ENCODE assay signal across 16 mouse cellular contexts in genomic region chr4:63260506-63260905, GRCm38 (mm10). TPM values are rescaled to one million over a fixed set of nuclear protein-coding genes. Genes with fewer than 3 reads are reported as not detected.
A peak's percentile ranks its signal among the peaks of the same experiment; 100 is the strongest.
DNase-seq lines count a peak whose midpoint lies in the region; ATAC-seq lines count a peak whose summit lies in the region.
"Had no signal": no experiment of that assay in that cellular context is flagged by ENCODE, and none has a peak within 500 bp of the region (broad histone marks: within the 10 kb centered on the region; RNA-seq: fewer than 3 reads in every experiment).

No protein-coding gene starts in this region.

- intact Hi-C loops in left cerebral cortex, postnatal 4 days (cut with DNase I) = no loop called here

- H3K27me3 ChIP-seq in heart, embryonic 12.5 days (replicated peaks) = no peaks in the 10 kb centered on the region
- H3K27me3 ChIP-seq in embryonic facial prominence, embryonic 13.5 days = no peaks in the 10 kb centered on the region
- H3K27me3 ChIP-seq in intestine, embryonic 16.5 days (replicated peaks; ENCODE audit: control insufficient read depth, insufficient read depth, low read length) = no peaks in the 10 kb centered on the region

- H3K9ac ChIP-seq in heart, embryonic 12.5 days = no peak overlapping the region
- no peak overlapping the region for H3K9ac ChIP-seq in embryonic facial prominence, embryonic 13.5 days
- H3K9ac ChIP-seq in intestine, embryonic 16.5 days (ENCODE audit: low read depth, low read length) = no peak overlapping the region
- H3K9ac ChIP-seq: liver, postnatal 0 days had no signal

- ATAC-seq in heart, embryonic 12.5 days (ENCODE audit: insufficient number of reproducible peaks, low FRiP score) = peak; percentile 81
- no peak for ATAC-seq in embryonic facial prominence, embryonic 13.5 days (ENCODE audit: insufficient number of reproducible peaks, insufficient read depth, low FRiP score, low TSS enrichment, low read depth)
- peak; percentile 79 for ATAC-seq in intestine, embryonic 16.5 days
- ATAC-seq: forebrain, embryonic 16.5 days; liver, postnatal 0 days had no signal

- 33% methylated on average over 10 of the region's 10 CpGs for whole genome bisulfite sequencing in heart, embryonic 12.5 days
- WGBS in embryonic facial prominence, embryonic 13.5 days = 84% methylated on average over 10 of the region's 10 CpGs
- WGBS in intestine, embryonic 16.5 days = 59% methylated on average over 10 of the region's 10 CpGs

- DNase-seq in heart, adult 9 months (ENCODE audit: low spot score in 2 of 2) = no peak
- DNase-seq in left cerebral cortex, postnatal 4 days = peak; percentile 27
- no peak for DNase-seq in left cerebral cortex, adult 9 months (ENCODE audit: low spot score in 2 of 2)
- DNase-seq in gastrocnemius, postnatal 25 days = no peak
- DNase-seq: cerebellum, adult 11 months; cerebellum, postnatal 36 days; gastrocnemius, postnatal 14 days; layer of hippocampus, adult 9-11 months; liver, postnatal 0 days; thymus, adult 18-20 months had no signal

- H3K36me3 ChIP-seq in heart, embryonic 12.5 days = no peaks in the 10 kb centered on the region
- H3K36me3 ChIP-seq in embryonic facial prominence, embryonic 13.5 days = peaks cover 83% of the 10 kb centered on the region
- no peaks in the 10 kb centered on the region for H3K36me3 ChIP-seq in intestine, embryonic 16.5 days (ENCODE audit: control insufficient read depth, insufficient read depth, low read length)
- H3K36me3 ChIP-seq: G1E had no signal

- H3K4me3 ChIP-seq in heart, embryonic 12.5 days = no peak overlapping the region
- no peak overlapping the region for H3K4me3 ChIP-seq in embryonic facial prominence, embryonic 13.5 days
- H3K4me3 ChIP-seq in intestine, embryonic 16.5 days (ENCODE audit: low read length) = no peak overlapping the region

- peak overlapping the region; percentile 33 for H3K27ac ChIP-seq in heart, embryonic 12.5 days (ENCODE audit: poor library complexity, severe bottlenecking)
- H3K27ac ChIP-seq in embryonic facial prominence, embryonic 13.5 days = peak overlapping the region; percentile 28; the same call in 1 of the 2 replicates
- H3K27ac ChIP-seq in intestine, embryonic 16.5 days (ENCODE audit: low read length) = no peak overlapping the region

- no peak overlapping the region for H3K4me2 ChIP-seq in heart, embryonic 12.5 days
- H3K4me2 ChIP-seq in embryonic facial prominence, embryonic 13.5 days = no peak overlapping the region
- no peak overlapping the region for H3K4me2 ChIP-seq in intestine, embryonic 16.5 days (ENCODE audit: low read depth, low read length)
- H3K4me2 ChIP-seq: midbrain, embryonic 11.5 days had no signal

- no peaks in the 10 kb centered on the region for H3K9me3 ChIP-seq in heart, embryonic 12.5 days (replicated peaks)
- H3K9me3 ChIP-seq in embryonic facial prominence, embryonic 13.5 days = no peaks in the 10 kb centered on the region
- H3K9me3 ChIP-seq in intestine, embryonic 16.5 days (ENCODE audit: control insufficient read depth, low read length) = no peaks in the 10 kb centered on the region

- H3K4me1 ChIP-seq in heart, embryonic 12.5 days (replicated peaks) = peaks cover 35% of the 10 kb centered on the region
- peaks cover 13% of the 10 kb centered on the region for H3K4me1 ChIP-seq in embryonic facial prominence, embryonic 13.5 days
- no peaks in the 10 kb centered on the region; the same call in 1 of the 2 replicates for H3K4me1 ChIP-seq in intestine, embryonic 16.5 days (ENCODE audit: control insufficient read depth, insufficient read depth, low read length)

RNA-seq across cellular contexts. Expression of gene Col27a1, which starts 46.7 kb away (rescaled TPM):
- polyA plus RNA-seq in heart, embryonic 12.5 days (2016; fragmentation: Nextera tagmentation; extraction: Ambion mirVana) = 3.7 and 3.8 TPM in 2 replicates
- 1 to 10 TPM; 2.5 to 3.1 TPM for total RNA-seq in left cerebral cortex, postnatal 4 days (2021)
- 26.1 and 30.2 TPM in 2 replicates for polyA plus RNA-seq in embryonic facial prominence, embryonic 13.5 days (2015; fragmentation: Nextera tagmentation; extraction: Ambion mirVana)
- 8.1 and 9.6 TPM in 2 replicates for polyA plus RNA-seq in intestine, embryonic 16.5 days (2015; fragmentation: Nextera tagmentation; extraction: Ambion mirVana)
- total RNA-seq in gastrocnemius, postnatal 25 days (2021) = under 1 TPM; 0.92 to 0.94 TPM
- polyA plus RNA-seq: G1E had no signal
